Mouse (Mus musculus) lung, postnatal 25 days (tissue): Measurements from ENCODE around the gene Sema6d.

Source experiments
- DNase-seq: peaks from one replicate; pipeline ENCODE4 v3.0.0; 2022; ENCODE audit warnings: low spot score

Sema6d gene

GRCm38 (mm10) chr2:124659601-124660000 is 569.8 kb downstream of the Sema6d start:
- no peak for DNase-seq

GRCm38 (mm10) chr2:124660686-124661085 is 570.9 kb downstream of the Sema6d start:
- DNase-seq = no peak

- DNase-seq = no peak
Observed at GRCm38 (mm10) chr2:124661316-124661715, 571.5 kb downstream of the Sema6d start.

GRCm38 (mm10) chr2:124662257-124662656 is 572.5 kb downstream of the Sema6d start:
- DNase-seq = no peak

- DNase-seq = no peak
Observed at GRCm38 (mm10) chr2:124664191-124664590, 574.4 kb downstream of the Sema6d start.

GRCm38 (mm10) chr2:124668431-124668830 is 578.7 kb downstream of the Sema6d start:
- DNase-seq = no peak

GRCm38 (mm10) chr2:124673117-124673516 is 583.3 kb downstream of the Sema6d start:
- no peak for DNase-seq

GRCm38 (mm10) chr2:124684481-124684901 is 594.7 kb downstream of the Sema6d start:
- peak; percentile 21 for DNase-seq

GRCm38 (mm10) chr2:124690372-124690771 is 600.6 kb downstream of the Sema6d start:
- no peak for DNase-seq

GRCm38 (mm10) chr2:124702621-124703020 is 612.9 kb downstream of the Sema6d start:
- DNase-seq = no peak

- no peak for DNase-seq
Observed at GRCm38 (mm10) chr2:124704922-124705321, 615.2 kb downstream of the Sema6d start.

GRCm38 (mm10) chr2:124705806-124706205 is 616.0 kb downstream of the Sema6d start:
- DNase-seq = no peak

- DNase-seq = no peak
Observed at GRCm38 (mm10) chr2:124706896-124707295, 617.1 kb downstream of the Sema6d start.
